Comparison of ENCODE assay signal across 8 mouse cellular contexts in genomic region chr13:72631373-72632021, GRCm38 (mm10). TPM values are rescaled to one million over a fixed set of nuclear protein-coding genes. Genes with fewer than 3 reads are reported as not detected.
DNase-seq lines count a peak whose midpoint lies in the region; ATAC-seq and TF ChIP-seq lines count a peak whose summit lies in the region.

No protein-coding gene starts in this region.

- DNase-seq in lung, embryonic 14.5 days = peak; percentile 28
- DNase-seq in lung, postnatal 10 days = no peak
- DNase-seq in spleen, postnatal 36 days (ENCODE audit: low spot score in 2 of 2) = no peak
- no peak for DNase-seq in left cerebral cortex, adult 9 months (ENCODE audit: low spot score in 2 of 2)

- peak overlapping the region; percentile 54; the same call in 1 of the 2 replicates for H3K27ac ChIP-seq in lung, embryonic 14.5 days (ENCODE audit: low read depth)
- no peak overlapping the region for H3K27ac ChIP-seq in embryonic fibroblast, embryonic 13.5 days (ENCODE audit: insufficient read depth, low read length)
- no peak overlapping the region for H3K27ac ChIP-seq in intestine, postnatal 0 days (ENCODE audit: low read depth, low read length)
- no peak overlapping the region for H3K27ac ChIP-seq in neural tube, embryonic 15.5 days (replicated peaks)

- H3K9me3 ChIP-seq in lung, embryonic 14.5 days (ENCODE audit: low read depth, low read length) = no peaks in the 10 kb centered on the region
- H3K9me3 ChIP-seq in intestine, postnatal 0 days (ENCODE audit: control insufficient read depth) = no peaks in the 10 kb centered on the region
- no peaks in the 10 kb centered on the region for H3K9me3 ChIP-seq in neural tube, embryonic 15.5 days (replicated peaks)

- H3K9ac ChIP-seq in lung, embryonic 14.5 days = peak overlapping the region; percentile 80
- no peak overlapping the region for H3K9ac ChIP-seq in intestine, postnatal 0 days (ENCODE audit: low read depth, low read length)
- H3K9ac ChIP-seq in neural tube, embryonic 15.5 days (replicated peaks) = peak overlapping the region; percentile 32; the same call in 1 of the 2 replicates

- TF ChIP-seq POLR2A in embryonic fibroblast, embryonic 13.5 days (IDR thresholded peaks at IDR 0.05; ENCODE audit: low read depth, low read length) = no peak

- peak overlapping the region; percentile 79 for H3K4me2 ChIP-seq in lung, embryonic 14.5 days
- 0 out of 2 replicates have a peak overlapping the region, but pooled peaks have one; percentile 24 for H3K4me2 ChIP-seq in intestine, postnatal 0 days (replicated peaks; ENCODE audit: low read depth)
- peak overlapping the region; percentile 75 for H3K4me2 ChIP-seq in neural tube, embryonic 15.5 days

- H3K27me3 ChIP-seq in lung, embryonic 14.5 days (ENCODE audit: insufficient read depth, low read length) = peaks cover 94% of the 10 kb centered on the region
- H3K27me3 ChIP-seq in intestine, postnatal 0 days (replicated peaks; ENCODE audit: control insufficient read depth, insufficient read depth, low read length) = peaks cover 92% of the 10 kb centered on the region
- peaks cover 64% of the 10 kb centered on the region for H3K27me3 ChIP-seq in neural tube, embryonic 15.5 days (replicated peaks)

- ATAC-seq in lung, embryonic 14.5 days (ENCODE audit: insufficient read depth) = no peak
- no peak for ATAC-seq in intestine, postnatal 0 days
- no peak for ATAC-seq in neural tube, embryonic 15.5 days (ENCODE audit: low FRiP score)
- ATAC-seq in inflammation-experienced regulatory T-cells, adult 6 months = no peak

- peak overlapping the region; percentile 58 for H3K4me3 ChIP-seq in lung, embryonic 14.5 days (ENCODE audit: low read depth, low read length)
- H3K4me3 ChIP-seq in embryonic fibroblast, embryonic 13.5 days (ENCODE audit: insufficient read depth, low read length) = peak overlapping the region; percentile 65
- H3K4me3 ChIP-seq in intestine, postnatal 0 days (ENCODE audit: low read depth, low read length) = no peak overlapping the region; the same call in 1 of the 2 replicates
- H3K4me3 ChIP-seq in neural tube, embryonic 15.5 days (replicated peaks) = peak overlapping the region; percentile 49

- H3K4me1 ChIP-seq in lung, embryonic 14.5 days (ENCODE audit: insufficient read depth) = no peaks in the 10 kb centered on the region
- H3K4me1 ChIP-seq in embryonic fibroblast, embryonic 13.5 days (ENCODE audit: control insufficient read depth, insufficient read depth, low read length) = no peaks in the 10 kb centered on the region
- H3K4me1 ChIP-seq in intestine, postnatal 0 days (replicated peaks; ENCODE audit: control insufficient read depth, insufficient read depth, low read length) = no peaks in the 10 kb centered on the region; the same call in 1 of the 2 replicates
- peaks cover 42% of the 10 kb centered on the region for H3K4me1 ChIP-seq in neural tube, embryonic 15.5 days

- 1% methylated on average over 61 of the region's 62 CpGs for WGBS in lung, embryonic 14.5 days
- WGBS in intestine, postnatal 0 days = 10% methylated on average over 58 of the region's 62 CpGs
- 3% methylated on average over 61 of the region's 62 CpGs for WGBS in neural tube, embryonic 15.5 days

- no peak for TF ChIP-seq CTCF in lung, embryonic 14.5 days (IDR thresholded peaks at IDR 0.05; ENCODE audit: low read depth)
- no peak for TF ChIP-seq CTCF in embryonic fibroblast, embryonic 13.5 days (IDR thresholded peaks at IDR 0.05; ENCODE audit: borderline replicate concordance, insufficient read depth, low read length)
- TF ChIP-seq CTCF in intestine, postnatal 0 days (IDR thresholded peaks at IDR 0.05; ENCODE audit: low read depth) = no peak

- peaks cover 11% of the 10 kb centered on the region; the same call in 1 of the 2 replicates for H3K36me3 ChIP-seq in lung, embryonic 14.5 days (ENCODE audit: insufficient read depth)
- no peaks in the 10 kb centered on the region for H3K36me3 ChIP-seq in intestine, postnatal 0 days (ENCODE audit: control insufficient read depth, insufficient read depth)
- H3K36me3 ChIP-seq in neural tube, embryonic 15.5 days = no peaks in the 10 kb centered on the region

RNA-seq across cellular contexts. Expression of gene Irx2, which starts 2.9 kb away (rescaled TPM):
- 32.5 and 38.7 TPM in 2 replicates for polyA plus RNA-seq in lung, embryonic 14.5 days (2014; fragmentation: Nextera tagmentation; extraction: Ambion mirVana)
- polyA plus RNA-seq in embryonic fibroblast, embryonic 13.5 days (2011; ENCODE audit: insufficient read length, low read depth, missing spikeins) = 47.3 and 50.8 TPM in 2 replicates
- polyA plus RNA-seq in intestine, postnatal 0 days (2015; fragmentation: Nextera tagmentation; extraction: Ambion mirVana) = 0.14 TPM in 1 of 2 replicates, not detected in the other
- 8.1 and 11.4 TPM in 2 replicates for polyA plus RNA-seq in neural tube, embryonic 15.5 days (2015; fragmentation: Nextera tagmentation; extraction: Ambion mirVana)
- polyA plus RNA-seq in inflammation-experienced regulatory T-cells, adult 6 months (2017; shearing (Covaris generic)) = not detected

Comparison
In these comparisons a context has a peak if more than half of its experiments do, and no peak if none do; other contexts are left out.
1. H3K4me2 ChIP-seq: peak in every context shown above with its lines; median percentile 79 in lung, embryonic 14.5 days; 75 in neural tube, embryonic 15.5 days; 24 in intestine, postnatal 0 days.